Mouse (Mus musculus) lung, adult 2 months (tissue): Measurements from ENCODE around the gene Zfp275. TPM values are rescaled to one million over a fixed set of nuclear protein-coding genes. Genes with fewer than 3 reads are reported as not detected.
"Not testable (repeated sequence)": the region's sequence is repeated elsewhere in the genome, so short reads cannot be mapped to it uniquely, and the experiment has no call there.

ENCODE experiments used
- DNase-seq: peaks from one replicate; pipeline ENCODE4 v3.0.0; 2022
- H3K4me1 ChIP-seq: fragments of 200-500 bp; 2 replicates; pipeline ENCODE4 v1.6.1; 2011; ENCODE audit warnings: low read length; ENCODE audit not compliant: control insufficient read depth, insufficient read depth
- H3K4me3 ChIP-seq: fragments of 200-500 bp; replicated peaks from 2 replicates; pipeline ENCODE3; 2011; ENCODE audit warnings: low read depth, mild to moderate bottlenecking, control low read depth, low read length; ENCODE audit errors: extremely low read depth
- CTCF ChIP-seq: fragments of 200-500 bp; IDR thresholded peaks from 2 replicates; pipeline ENCODE4 v1.5.1; 2011; ENCODE audit warnings: mild to moderate bottlenecking, low read length, control low read depth; ENCODE audit not compliant: insufficient read depth
- POLR2A ChIP-seq: fragments of 200-500 bp; IDR thresholded peaks from 2 replicates; pipeline ENCODE4 v1.6.1; 2011; ENCODE audit warnings: low read depth, mild to moderate bottlenecking, control low read depth, low read length, borderline replicate concordance; ENCODE audit errors: extremely low read depth
- WGBS: fragments of 180-500 bp; shearing (Covaris S2); methylation state at CpG from one replicate; pipeline ENCODE4 v1.1.7; 2018; 5-methylcytosine and 5-hydroxymethylcytosine counted together
- polyA plus RNA-seq: library from polyadenylated mRNA; depleted of rRNA; stranded (reverse); fragments of >200 nt; gene quantifications from 2 replicates; pipeline ENCODE4 v1.2.3, GENCODE M21; 2012

Zfp275 gene
- polyA plus RNA-seq, 1 experiment, result 14.7 TPM

GRCm38 (mm10) chrX:73343802-73344201 is 1.4 kb downstream of the Zfp275 start:
- no peak for TF ChIP-seq CTCF
- no peak for TF ChIP-seq POLR2A
- no peak for DNase-seq
- peaks cover 2% of the 10 kb centered on the region; the same call in 1 of the 2 replicates for H3K4me1 ChIP-seq
- no peak overlapping the region for H3K4me3 ChIP-seq
- WGBS, result 59% methylated on average over 1 of the region's 1 CpGs

GRCm38 (mm10) chrX:73344346-73344745 is 1.9 kb downstream of the Zfp275 start:
- Histone ChIP-seq H3K4me1 (peaks cover 2% of the 10 kb centered on the region; the same call in 1 of the 2 replicates), H3K4me3 (no peak overlapping the region)
- 59% methylated on average over 1 of the region's 1 CpGs for WGBS
- DNase-seq, result no peak
- no peak for TF ChIP-seq CTCF
- no peak for TF ChIP-seq POLR2A

GRCm38 (mm10) chrX:73356163-73356562 is 13.7 kb downstream of the Zfp275 start:
- no peaks in the 10 kb centered on the region for H3K4me1 ChIP-seq
- no peak overlapping the region for H3K4me3 ChIP-seq
- no peak for DNase-seq
- TF ChIP-seq CTCF (no peak), POLR2A (no peak)
- 80% methylated on average over 2 of the region's 2 CpGs for WGBS

- Histone ChIP-seq H3K4me1 (no peaks in the 10 kb centered on the region), H3K4me3 (no peak overlapping the region)
- 67% methylated on average over 1 of the region's 1 CpGs for WGBS
- TF ChIP-seq CTCF, result no peak
- TF ChIP-seq POLR2A, result no peak
- no peak for DNase-seq
Observed at GRCm38 (mm10) chrX:73356719-73357118, 14.3 kb downstream of the Zfp275 start.

GRCm38 (mm10) chrX:73363291-73363690 is 20.9 kb downstream of the Zfp275 start:
- no peak for DNase-seq
- no peak overlapping the region for H3K4me3 ChIP-seq
- H3K4me1 ChIP-seq, result no peaks in the 10 kb centered on the region
- no peak for TF ChIP-seq POLR2A
- no peak for TF ChIP-seq CTCF

GRCm38 (mm10) chrX:73384419-73384818 is 42.0 kb downstream of the Zfp275 start:
- Histone ChIP-seq H3K4me1 (no peaks in the 10 kb centered on the region), H3K4me3 (no peak overlapping the region)
- 56% methylated on average over 6 of the region's 6 CpGs for WGBS
- DNase-seq, result no peak
- TF ChIP-seq POLR2A (no peak), CTCF (no peak)

GRCm38 (mm10) chrX:73384924-73385323 is 42.5 kb downstream of the Zfp275 start:
- WGBS, result 21% methylated on average over 1 of the region's 1 CpGs
- DNase-seq, result no peak
- Histone ChIP-seq H3K4me1 (no peaks in the 10 kb centered on the region), H3K4me3 (no peak overlapping the region)
- no peak for TF ChIP-seq CTCF
- no peak for TF ChIP-seq POLR2A

GRCm38 (mm10) chrX:73391481-73391880 is 49.1 kb downstream of the Zfp275 start:
- 69% methylated on average over 4 of the region's 4 CpGs for WGBS
- Histone ChIP-seq H3K4me1 (no peaks in the 10 kb centered on the region), H3K4me3 (no peak overlapping the region)
- TF ChIP-seq CTCF, result no peak
- TF ChIP-seq POLR2A, result no peak
- no peak for DNase-seq

GRCm38 (mm10) chrX:73396446-73396845 is 54.0 kb downstream of the Zfp275 start:
- 92% methylated on average over 1 of the region's 1 CpGs for WGBS
- no peak for TF ChIP-seq CTCF
- no peak for TF ChIP-seq POLR2A
- Histone ChIP-seq H3K4me3 (no peak overlapping the region), H3K4me1 (no peaks in the 10 kb centered on the region)
- DNase-seq, result no peak

GRCm38 (mm10) chrX:73398636-73399035 is 56.2 kb downstream of the Zfp275 start, which contains the start of gene Gm18336:
Gene Gm18336 (minus strand): TSS chrX:73398736.
- WGBS, result 73% methylated on average over 2 of the region's 2 CpGs
- DNase-seq, H3K4me3 ChIP-seq, H3K4me1 ChIP-seq: not testable (repeated sequence)

- 81% methylated on average over 20 of the region's 20 CpGs for WGBS
- Histone ChIP-seq H3K4me1 (no peaks in the 10 kb centered on the region), H3K4me3 (no peak overlapping the region)
- DNase-seq, result no peak
- no peak for TF ChIP-seq POLR2A
- TF ChIP-seq CTCF, result no peak
Observed at GRCm38 (mm10) chrX:73400951-73401350, 58.5 kb downstream of the Zfp275 start.
